Mouse (Mus musculus) neural tube, embryonic 14.5 days (tissue): ENCODE measurements at regions not wholly inside any gene's neighbourhood (a gene's known extent, or its start where the extent isn't known, plus 50 kb on each side); places are given as distances from the start of the nearest gene placed in this dataset.
"Not testable (repeated sequence)": the region's sequence is repeated elsewhere in the genome, so short reads cannot be mapped to it uniquely, and the experiment has no call there.

Source experiments
- ATAC-seq: fragments of 200-750 bp; cut with Nextera tagmentation; 2 replicates; pipeline ENCODE4 v1.8.0; 2017; ENCODE audit warnings: low read depth, mild to moderate bottlenecking, moderate TSS enrichment, moderate library complexity
- H3K27ac ChIP-seq: fragments of 300-500 bp; sonication (generic); 2 replicates; pipeline ENCODE4 v1.5.1; 2014; ENCODE audit warnings: low read depth, mild to moderate bottlenecking, control low read depth, low read length, moderate library complexity, mixed read lengths
- H3K27me3 ChIP-seq: fragments of 300-500 bp; sonication (generic); 2 replicates; pipeline ENCODE4 v1.6.1; 2014; ENCODE audit warnings: low read length; ENCODE audit not compliant: control insufficient read depth, insufficient read depth
- H3K36me3 ChIP-seq: fragments of 300-500 bp; sonication (generic); 2 replicates; pipeline ENCODE4 v1.6.1; 2014; ENCODE audit warnings: low read length, mixed read lengths; ENCODE audit not compliant: control insufficient read depth, insufficient read depth
- H3K4me1 ChIP-seq: fragments of 300-500 bp; sonication (generic); 2 replicates; pipeline ENCODE4 v1.6.1; 2014; ENCODE audit warnings: low read length; ENCODE audit not compliant: control insufficient read depth, insufficient read depth
- H3K4me2 ChIP-seq: fragments of 300-500 bp; sonication (generic); 2 replicates; pipeline ENCODE4 v1.6.1; 2014; ENCODE audit warnings: mild to moderate bottlenecking, low read depth, low read length, control low read depth
- H3K4me3 ChIP-seq: fragments of 300-500 bp; sonication (generic); 2 replicates; pipeline ENCODE4 v1.5.1; 2014; ENCODE audit warnings: low read depth, low read length, control low read depth, mixed read lengths
- H3K9ac ChIP-seq: fragments of 300-500 bp; sonication (generic); replicated peaks from 2 replicates; pipeline ENCODE4 v1.6.1; 2014; ENCODE audit warnings: low read depth, mild to moderate bottlenecking, control low read depth, low read length, mixed read lengths
- H3K9me3 ChIP-seq: fragments of 300-500 bp; sonication (generic); 2 replicates; pipeline ENCODE4 v1.6.1; 2016; ENCODE audit warnings: low read length; ENCODE audit not compliant: control insufficient read depth
- WGBS: fragments of 180-500 bp; shearing (Covaris S2); extraction: QIAGEN DNeasy Blood & Tissue Kit; methylation state at CpG from one replicate; pipeline ENCODE4 v1.1.7; 2014; 5-methylcytosine and 5-hydroxymethylcytosine counted together

GRCm38 (mm10) chr15:93005186-93005585 lies 269.8 kb downstream of the Gxylt1 start:
- H3K36me3 ChIP-seq, H3K27me3 ChIP-seq, H3K4me3 ChIP-seq, H3K4me2 ChIP-seq, H3K9me3 ChIP-seq, H3K9ac ChIP-seq, H3K4me1 ChIP-seq, ATAC-seq, H3K27ac ChIP-seq: not testable (repeated sequence)
- 88% methylated on average over 5 of the region's 5 CpGs for WGBS

- no peaks in the 10 kb centered on the region for H3K9me3 ChIP-seq
- H3K4me2 ChIP-seq: no peak overlapping the region
- WGBS: 89% methylated on average over 7 of the region's 7 CpGs
- H3K4me3 ChIP-seq: no peak overlapping the region
- no peak overlapping the region for H3K9ac ChIP-seq
- peaks cover 5% of the 10 kb centered on the region for H3K4me1 ChIP-seq
- ATAC-seq: no peak
- no peaks in the 10 kb centered on the region for H3K27me3 ChIP-seq
- no peak overlapping the region for H3K27ac ChIP-seq
- H3K36me3 ChIP-seq: no peaks in the 10 kb centered on the region
Observed at GRCm38 (mm10) chr15:93004551-93004950, 270.4 kb downstream of the Gxylt1 start.

GRCm38 (mm10) chr15:93003233-93003632 lies 271.7 kb downstream of the Gxylt1 start:
- Histone ChIP-seq H3K9ac (no peak overlapping the region), H3K27ac (no peak overlapping the region), H3K27me3 (no peaks in the 10 kb centered on the region), H3K4me2 (no peak overlapping the region), H3K4me3 (no peak overlapping the region), H3K9me3 (no peaks in the 10 kb centered on the region), H3K36me3 (no peaks in the 10 kb centered on the region), H3K4me1 (peaks cover 5% of the 10 kb centered on the region)
- no peak for ATAC-seq
- WGBS: 88% methylated on average over 3 of the region's 3 CpGs

DNA sequence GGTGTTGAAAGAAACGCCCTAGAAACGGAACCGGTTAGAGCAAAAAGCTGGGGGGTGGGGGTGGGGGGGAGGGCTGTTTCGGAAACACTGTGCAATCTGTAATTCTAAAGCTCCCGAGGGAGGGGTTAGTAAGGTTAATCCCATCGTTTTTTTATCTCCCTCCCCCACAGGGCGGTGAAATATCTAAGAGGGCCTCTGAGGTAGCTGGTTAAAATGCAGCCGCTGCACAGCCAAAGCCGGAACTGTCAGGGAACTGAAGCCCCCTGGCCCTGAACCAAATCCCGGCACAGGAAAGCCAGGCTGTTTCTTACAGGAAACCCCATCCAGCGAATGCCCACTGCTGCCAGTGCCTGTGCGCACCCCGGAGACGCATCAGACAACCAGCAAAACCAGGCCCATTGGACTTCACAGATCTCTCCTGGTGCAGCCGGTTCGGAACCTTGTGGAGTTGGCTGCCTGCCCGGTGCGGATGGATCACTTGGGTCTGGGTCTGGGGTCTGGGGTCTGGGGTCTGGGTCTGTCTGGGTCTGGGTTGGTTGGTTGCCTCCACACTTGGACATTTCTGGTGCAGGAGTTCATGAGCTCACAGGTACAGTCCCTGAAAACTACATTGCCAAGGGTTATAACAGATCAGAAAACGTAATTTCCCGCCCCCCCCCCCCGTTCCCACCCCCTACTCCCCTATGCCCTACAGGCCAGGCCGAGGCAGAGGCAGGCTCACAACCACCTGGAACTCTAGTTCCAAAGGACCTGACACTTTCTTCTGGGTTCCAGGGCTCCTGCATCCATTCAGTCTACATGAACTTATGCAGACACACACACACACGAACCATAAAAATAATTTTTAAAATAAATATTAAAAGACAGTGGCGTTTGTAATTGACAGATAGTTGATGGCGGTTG lies 272.7 kb downstream of the Gxylt1 start:
- ATAC-seq: peak; percentile 65
- no peak overlapping the region for H3K9ac ChIP-seq
- H3K4me1 ChIP-seq: peaks cover 5% of the 10 kb centered on the region
- no peaks in the 10 kb centered on the region for H3K36me3 ChIP-seq
- peak overlapping the region; percentile 19 for H3K4me2 ChIP-seq
- no peaks in the 10 kb centered on the region for H3K9me3 ChIP-seq
- WGBS: 34% methylated on average over 25 of the region's 25 CpGs
- no peak overlapping the region for H3K4me3 ChIP-seq
- H3K27ac ChIP-seq: no peak overlapping the region
- H3K27me3 ChIP-seq: no peaks in the 10 kb centered on the region

DNA sequence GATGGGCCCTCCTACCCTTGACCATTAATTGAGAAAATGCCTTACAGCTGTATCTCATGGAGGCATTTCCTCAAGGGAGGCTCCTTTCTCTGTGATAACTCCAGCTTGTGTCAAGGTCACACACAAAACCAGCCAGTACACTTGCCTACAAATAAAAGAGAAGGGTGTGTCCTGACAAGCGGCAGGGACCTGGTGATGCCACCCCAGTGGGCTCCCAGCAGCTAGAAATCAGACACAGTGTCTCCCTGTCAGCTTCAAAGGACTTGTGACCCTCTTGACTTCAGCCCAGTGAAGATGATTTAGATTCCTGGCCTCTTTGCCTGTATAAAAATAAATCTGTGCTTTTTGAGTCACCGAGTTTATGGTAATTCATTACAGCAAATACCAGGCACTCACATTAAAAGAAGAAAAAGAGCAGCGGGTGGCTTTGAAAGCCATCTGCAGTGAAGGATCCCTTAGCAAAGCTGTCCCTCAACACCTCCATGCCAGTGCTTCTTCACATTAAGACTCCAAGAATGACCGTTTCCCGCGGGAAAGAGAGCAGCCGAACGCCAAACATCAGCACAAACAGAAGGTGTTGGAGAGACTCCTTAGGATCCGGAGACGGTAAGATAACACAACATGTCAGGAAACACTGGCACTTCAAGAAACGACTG lies 273.5 kb downstream of the Gxylt1 start:
- Histone ChIP-seq H3K27me3 (no peaks in the 10 kb centered on the region), H3K9me3 (no peaks in the 10 kb centered on the region), H3K4me3 (no peak overlapping the region), H3K4me2 (peak overlapping the region; percentile 19), H3K9ac (no peak overlapping the region), H3K4me1 (peaks cover 5% of the 10 kb centered on the region), H3K36me3 (no peaks in the 10 kb centered on the region), H3K27ac (no peak overlapping the region)
- ATAC-seq: no peak
- WGBS: 4% methylated on average over 11 of the region's 11 CpGs

- Histone ChIP-seq H3K4me2 (no peak overlapping the region), H3K27me3 (no peaks in the 10 kb centered on the region), H3K4me1 (peaks cover 5% of the 10 kb centered on the region), H3K27ac (no peak overlapping the region), H3K4me3 (no peak overlapping the region), H3K9me3 (no peaks in the 10 kb centered on the region), H3K9ac (no peak overlapping the region), H3K36me3 (no peaks in the 10 kb centered on the region)
- no peak; the same call in 1 of the 2 replicates for ATAC-seq
- 48% methylated on average over 12 of the region's 12 CpGs for WGBS
Observed at GRCm38 (mm10) chr15:93000121-93000520, 274.9 kb downstream of the Gxylt1 start.

GRCm38 (mm10) chr15:92997933-92998332 lies 277.0 kb downstream of the Gxylt1 start:
- H3K36me3 ChIP-seq: no peaks in the 10 kb centered on the region
- H3K9ac ChIP-seq: no peak overlapping the region
- no peak for ATAC-seq
- H3K4me2 ChIP-seq: no peak overlapping the region
- WGBS: 81% methylated on average over 5 of the region's 5 CpGs
- H3K9me3 ChIP-seq: no peaks in the 10 kb centered on the region
- H3K4me3 ChIP-seq: no peak overlapping the region
- no peak overlapping the region for H3K27ac ChIP-seq
- peaks cover 5% of the 10 kb centered on the region for H3K4me1 ChIP-seq
- H3K27me3 ChIP-seq: no peaks in the 10 kb centered on the region

GRCm38 (mm10) chr15:92994191-92994671 lies 280.7 kb downstream of the Gxylt1 start:
- 44% methylated on average over 11 of the region's 11 CpGs for WGBS
- H3K4me3 ChIP-seq: no peak overlapping the region
- no peaks in the 10 kb centered on the region for H3K9me3 ChIP-seq
- peak; percentile 83 for ATAC-seq
- H3K36me3 ChIP-seq: no peaks in the 10 kb centered on the region
- H3K9ac ChIP-seq: no peak overlapping the region
- H3K4me1 ChIP-seq: no peaks in the 10 kb centered on the region
- no peaks in the 10 kb centered on the region for H3K27me3 ChIP-seq
- H3K27ac ChIP-seq: peak overlapping the region; percentile 49; the same call in 1 of the 2 replicates
- H3K4me2 ChIP-seq: no peak overlapping the region
